Mouse (Mus musculus) bone marrow macrophage, adult 2 months (primary cell): ENCODE results near the gene Ift122.

Experiments used
- CTCF ChIP-seq: IDR thresholded peaks from 2 replicates; pipeline ENCODE4 v1.5.1; 2012; ENCODE audit warnings: low read depth, mild to moderate bottlenecking, low read length, moderate library complexity
- POLR2A ChIP-seq: IDR thresholded peaks from 2 replicates; pipeline ENCODE4 v1.6.1; 2012; ENCODE audit warnings: mild to moderate bottlenecking, low read depth, low read length, borderline replicate concordance

- TF ChIP-seq POLR2A, result no peak
- TF ChIP-seq CTCF, result no peak
These were observed 43.1 kb downstream of the Ift122 start for GRCm38 (mm10) chr6:115896346-115896745.
